Mouse (Mus musculus) midbrain, embryonic 11.5 days (tissue): ENCODE measurements around the gene Myh6. TPM values are rescaled to one million over a fixed set of nuclear protein-coding genes. Genes with fewer than 3 reads are reported as not detected.

Source experiments
- ATAC-seq: fragments of 200-750 bp; cut with Nextera tagmentation; 2 replicates; pipeline ENCODE4 v1.8.0; 2017; ENCODE audit warnings: moderate TSS enrichment, moderate library complexity; ENCODE audit not compliant: low FRiP score
- DNase-seq: peaks from one replicate; pipeline ENCODE4 v3.0.0; 2015; ENCODE audit warnings: low spot score; ENCODE audit errors: missing footprints
- H3K27ac ChIP-seq: fragments of 300-500 bp; sonication (generic); 2 replicates; pipeline ENCODE4 v1.5.1; 2014; ENCODE audit warnings: low read depth, low read length
- H3K27me3 ChIP-seq: fragments of 300-500 bp; sonication (generic); 2 replicates; pipeline ENCODE4 v1.6.1; 2014; ENCODE audit warnings: mild to moderate bottlenecking, low read length, moderate library complexity, mixed read lengths; ENCODE audit not compliant: control insufficient read depth, insufficient read depth
- H3K36me3 ChIP-seq: fragments of 300-500 bp; sonication (generic); 2 replicates; pipeline ENCODE4 v1.6.1; 2014; ENCODE audit warnings: mild to moderate bottlenecking, low read length, moderate library complexity, mixed read lengths; ENCODE audit not compliant: control insufficient read depth, insufficient read depth
- H3K4me1 ChIP-seq: fragments of 300-500 bp; sonication (generic); 2 replicates; pipeline ENCODE4 v1.6.1; 2014; ENCODE audit warnings: low read length; ENCODE audit not compliant: control insufficient read depth, insufficient read depth
- H3K4me2 ChIP-seq: fragments of 300-500 bp; sonication (generic); 2 replicates; pipeline ENCODE4 v1.6.1; 2014; ENCODE audit warnings: mild to moderate bottlenecking, moderate library complexity
- H3K4me3 ChIP-seq: fragments of 300-500 bp; sonication (generic); 2 replicates; pipeline ENCODE4 v1.5.1; 2014; ENCODE audit warnings: low read depth, low read length
- H3K9ac ChIP-seq: fragments of 300-500 bp; sonication (generic); 2 replicates; pipeline ENCODE4 v1.6.1; 2014; ENCODE audit warnings: low read length
- H3K9me3 ChIP-seq: fragments of 300-500 bp; sonication (generic); 2 replicates; pipeline ENCODE4 v1.6.1; 2016; ENCODE audit warnings: low read length; ENCODE audit not compliant: control insufficient read depth
- WGBS: fragments of 180-500 bp; shearing (Covaris S2); extraction: QIAGEN DNeasy Blood & Tissue Kit; methylation state at CpG from one replicate; pipeline ENCODE4 v1.1.7; 2014; 5-methylcytosine and 5-hydroxymethylcytosine counted together
- polyA plus RNA-seq: library from polyadenylated mRNA; unstranded; fragments of >200 nt; fragmentation: Nextera tagmentation; extraction: Ambion mirVana; gene quantifications from 2 replicates; pipeline ENCODE4 v1.2.1, GENCODE M21; 2014

The Myh6 gene
- 0.51 TPM in 1 of 2 replicates, not detected in the other for polyA plus RNA-seq

DNA sequence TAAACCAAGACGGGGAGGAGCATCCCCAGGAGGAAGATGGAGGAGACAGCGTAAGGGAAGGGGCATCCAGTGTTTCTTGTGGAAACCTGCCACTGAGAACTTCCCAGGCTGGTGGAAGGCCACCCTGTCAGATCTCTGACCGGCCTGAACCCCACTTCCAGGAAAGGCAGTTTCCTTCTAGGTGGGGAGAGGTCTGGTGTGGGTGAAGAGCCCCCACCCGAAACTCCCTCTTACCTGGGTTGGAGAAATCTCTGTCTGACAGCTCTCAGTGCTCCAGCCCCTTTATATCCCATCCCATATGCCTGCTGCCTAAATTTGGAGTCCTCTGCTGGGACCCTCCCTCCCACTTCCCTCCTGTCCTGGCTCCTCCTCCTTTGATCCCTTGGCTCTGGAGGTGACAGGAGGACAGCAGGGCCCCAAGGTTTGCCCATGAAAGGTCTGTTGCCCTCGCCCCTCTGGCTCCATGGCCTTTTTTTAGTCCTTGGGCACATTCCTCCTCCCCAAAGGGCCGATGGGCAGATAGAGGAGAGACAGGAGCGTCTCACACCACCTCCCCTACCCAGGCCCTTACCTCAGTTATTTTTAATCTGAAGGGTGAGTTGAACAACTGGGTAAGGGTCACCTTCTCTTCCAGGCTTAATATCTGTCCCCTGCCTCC lies at the start of gene Myh6:
Myh6 (minus strand) TSS at position 608 of the 658 bp plus-strand sequence.
- ATAC-seq (no peak), DNase-seq (no peak)
- Histone ChIP-seq H3K36me3 (no peaks in the 10 kb centered on the region), H3K9me3 (no peaks in the 10 kb centered on the region), H3K4me3 (no peak within 1 kb of the TSS), H3K27ac (no peak within 1 kb of the TSS), H3K9ac (no peak within 1 kb of the TSS), H3K4me1 (no peaks in the 10 kb centered on the region), H3K27me3 (no peaks in the 10 kb centered on the region), H3K4me2 (no peak within 1 kb of the TSS)
- 78% methylated on average over 7 of the region's 7 CpGs for WGBS

DNA sequence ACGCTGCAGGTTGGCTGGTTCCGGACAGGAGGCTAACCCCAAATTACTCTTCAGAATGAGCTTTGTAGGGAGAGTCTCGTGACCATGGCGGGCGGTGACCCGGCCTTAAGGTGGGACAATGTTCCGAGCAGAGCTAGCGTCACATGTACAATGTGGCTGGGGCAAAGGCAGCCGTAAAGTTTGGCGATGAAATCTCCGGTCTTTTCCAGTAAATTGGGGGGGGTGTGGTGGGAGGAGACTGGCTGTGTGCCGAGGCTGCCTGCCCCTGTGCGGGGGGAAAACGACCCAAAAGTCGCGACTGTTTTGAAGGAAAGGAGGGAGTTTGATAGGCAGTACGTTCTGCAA lies 49.0 kb upstream of the Myh6 start:
- peaks cover 5% of the 10 kb centered on the region; the same call in 1 of the 2 replicates for H3K4me1 ChIP-seq
- peak overlapping the region; percentile 78 for H3K9ac ChIP-seq
- peak overlapping the region; percentile 82 for H3K4me3 ChIP-seq
- H3K36me3 ChIP-seq, result peaks cover 3% of the 10 kb centered on the region; the same call in 1 of the 2 replicates
- WGBS, result under 1% methylated on average over 17 of the region's 17 CpGs
- no peaks in the 10 kb centered on the region for H3K9me3 ChIP-seq
- H3K27me3 ChIP-seq, result no peaks in the 10 kb centered on the region
- 0 out of 2 replicates have a peak overlapping the region, but pooled peaks have one; percentile 25 for H3K27ac ChIP-seq
- ATAC-seq, result no peak
- DNase-seq, result no peak
- peak overlapping the region; percentile 79 for H3K4me2 ChIP-seq

GRCm38 (mm10) chr14:55014991-55015766 lies 48.5 kb upstream of the Myh6 start, which contains the start of gene Ngdn:
TSS of gene Ngdn (plus strand) at chr14:55015454.
- peak within 1 kb of the TSS; percentile 79 for H3K4me2 ChIP-seq
- H3K4me3 ChIP-seq, result peak within 1 kb of the TSS; percentile 82
- H3K9ac ChIP-seq, result peak within 1 kb of the TSS; percentile 88
- WGBS, result under 1% methylated on average over 36 of the region's 36 CpGs
- peaks cover 3% of the 10 kb centered on the region; the same call in 1 of the 2 replicates for H3K36me3 ChIP-seq
- ATAC-seq, result peak; percentile 96
- peak; percentile 100 for DNase-seq
- H3K27ac ChIP-seq, result peak within 1 kb of the TSS; percentile 83
- H3K27me3 ChIP-seq, result no peaks in the 10 kb centered on the region
- H3K4me1 ChIP-seq, result peaks cover 2% of the 10 kb centered on the region; the same call in 1 of the 2 replicates
- H3K9me3 ChIP-seq, result no peaks in the 10 kb centered on the region

DNA sequence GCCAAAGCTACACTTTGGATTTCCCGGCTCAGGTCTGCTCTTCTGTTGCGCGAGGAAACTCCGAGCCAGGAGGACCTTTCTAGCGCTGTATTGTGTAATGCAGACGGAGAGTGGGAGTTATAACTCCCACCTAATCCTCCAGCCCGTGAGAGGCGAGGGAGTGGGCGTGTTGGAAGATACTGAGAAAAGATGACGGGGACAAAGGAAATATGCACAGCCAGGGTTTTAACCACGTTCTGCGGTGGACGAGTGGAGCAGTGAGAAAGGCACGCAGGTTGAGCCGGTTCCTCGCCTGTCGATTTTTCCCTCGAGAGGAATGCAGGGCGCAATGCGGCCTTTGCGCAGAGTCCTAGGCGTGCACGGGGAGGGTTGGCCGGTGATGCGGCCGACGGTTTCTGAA lies 47.9 kb upstream of the Myh6 start:
- Histone ChIP-seq H3K36me3 (peaks cover 3% of the 10 kb centered on the region; the same call in 1 of the 2 replicates), H3K4me1 (0 out of 2 replicates have a peak, but pooled peaks cover 2% of the 10 kb centered on the region), H3K9ac (peak overlapping the region; percentile 88), H3K27ac (peak overlapping the region; percentile 83), H3K4me3 (peak overlapping the region; percentile 45), H3K4me2 (peak overlapping the region; percentile 75), H3K27me3 (no peaks in the 10 kb centered on the region), H3K9me3 (no peaks in the 10 kb centered on the region)
- under 1% methylated on average over 27 of the region's 27 CpGs for WGBS
- ATAC-seq (no peak; the same call in 1 of the 2 replicates), DNase-seq (no peak)

GRCm38 (mm10) chr14:55011116-55011515 lies 44.4 kb upstream of the Myh6 start:
- Histone ChIP-seq H3K4me1 (0 out of 2 replicates have a peak, but pooled peaks cover 2% of the 10 kb centered on the region), H3K27ac (no peak overlapping the region), H3K9ac (no peak overlapping the region), H3K27me3 (no peaks in the 10 kb centered on the region), H3K9me3 (no peaks in the 10 kb centered on the region), H3K36me3 (no peaks in the 10 kb centered on the region), H3K4me2 (no peak overlapping the region), H3K4me3 (no peak overlapping the region)
- ATAC-seq, result no peak
- DNase-seq, result peak; percentile 85
- 53% methylated on average over 4 of the region's 4 CpGs for WGBS

GRCm38 (mm10) chr14:55008417-55008816 lies 41.7 kb upstream of the Myh6 start:
- Histone ChIP-seq H3K27ac (no peak overlapping the region), H3K4me1 (0 out of 2 replicates have a peak, but pooled peaks cover 8% of the 10 kb centered on the region), H3K9ac (no peak overlapping the region), H3K4me2 (no peak overlapping the region), H3K36me3 (no peaks in the 10 kb centered on the region), H3K9me3 (no peaks in the 10 kb centered on the region), H3K4me3 (no peak overlapping the region), H3K27me3 (no peaks in the 10 kb centered on the region)
- ATAC-seq (no peak), DNase-seq (peak; percentile 53)
- WGBS, result 83% methylated on average over 8 of the region's 8 CpGs

GRCm38 (mm10) chr14:55007120-55007908 lies 40.6 kb upstream of the Myh6 start:
- DNase-seq, result peak; percentile 53
- Histone ChIP-seq H3K9ac (no peak overlapping the region), H3K27me3 (no peaks in the 10 kb centered on the region), H3K4me1 (0 out of 2 replicates have a peak, but pooled peaks cover 8% of the 10 kb centered on the region), H3K4me2 (no peak overlapping the region), H3K36me3 (no peaks in the 10 kb centered on the region), H3K27ac (no peak overlapping the region), H3K4me3 (no peak overlapping the region), H3K9me3 (no peaks in the 10 kb centered on the region)
- WGBS, result 89% methylated on average over 9 of the region's 9 CpGs
- no peak for ATAC-seq

GRCm38 (mm10) chr14:55006541-55006940 lies 39.8 kb upstream of the Myh6 start:
- no peak for ATAC-seq
- no peak overlapping the region for H3K9ac ChIP-seq
- H3K4me2 ChIP-seq, result no peak overlapping the region
- no peaks in the 10 kb centered on the region for H3K36me3 ChIP-seq
- no peak overlapping the region for H3K27ac ChIP-seq
- H3K4me1 ChIP-seq, result 0 out of 2 replicates have a peak, but pooled peaks cover 8% of the 10 kb centered on the region
- no peak overlapping the region for H3K4me3 ChIP-seq
- no peaks in the 10 kb centered on the region for H3K27me3 ChIP-seq
- 64% methylated on average over 3 of the region's 3 CpGs for WGBS
- peak; percentile 66 for DNase-seq
- H3K9me3 ChIP-seq, result no peaks in the 10 kb centered on the region
